Mouse (Mus musculus): ENCODE measurements around the gene Clhc1.

GRCm38 (mm10) chr11:29504899-29505625 lies 42.7 kb upstream of the Clhc1 start:
- TF ChIP-seq POLR2A (IDR thresholded peaks at IDR 0.05; ENCODE audit: borderline replicate concordance, low read depth, low read length) (no peak), CTCF (IDR thresholded peaks at IDR 0.05; ENCODE audit: low read depth, low read length) (no peak)

All from bone marrow macrophage, adult 2 months (primary cell).